Mouse (Mus musculus): Measurements from ENCODE around the gene Xpo6. TPM values are rescaled to one million over a fixed set of nuclear protein-coding genes. Genes with fewer than 3 reads are reported as not detected.

Gene Xpo6
- total RNA-seq, 1 experiment from 2014 or later, result 76.0 TPM

DNA sequence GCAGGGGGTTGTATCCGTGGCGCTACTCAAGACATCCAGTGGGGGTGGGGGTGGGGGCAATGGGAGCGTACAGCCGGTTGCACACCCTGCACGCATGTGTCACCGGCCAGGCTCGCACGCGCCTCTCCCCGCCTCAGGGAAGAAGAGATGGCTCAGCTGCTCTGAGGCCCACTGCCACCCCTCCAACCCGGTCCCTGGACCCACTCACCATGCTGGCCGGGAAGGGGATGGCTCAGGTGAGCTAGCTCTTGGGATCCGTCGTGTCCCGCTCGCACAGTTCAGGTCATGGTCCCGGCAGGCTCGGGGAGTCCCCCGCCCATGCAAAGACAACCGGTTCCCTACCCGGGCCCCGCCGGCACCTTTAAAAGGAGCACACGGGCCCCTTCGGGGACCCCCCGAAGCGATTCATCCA lies 604 bp downstream of the Xpo6 start:
- peak; percentile 58 for ATAC-seq (replicated peaks; ENCODE audit: low read depth, poor library complexity, severe bottlenecking)

DNA sequence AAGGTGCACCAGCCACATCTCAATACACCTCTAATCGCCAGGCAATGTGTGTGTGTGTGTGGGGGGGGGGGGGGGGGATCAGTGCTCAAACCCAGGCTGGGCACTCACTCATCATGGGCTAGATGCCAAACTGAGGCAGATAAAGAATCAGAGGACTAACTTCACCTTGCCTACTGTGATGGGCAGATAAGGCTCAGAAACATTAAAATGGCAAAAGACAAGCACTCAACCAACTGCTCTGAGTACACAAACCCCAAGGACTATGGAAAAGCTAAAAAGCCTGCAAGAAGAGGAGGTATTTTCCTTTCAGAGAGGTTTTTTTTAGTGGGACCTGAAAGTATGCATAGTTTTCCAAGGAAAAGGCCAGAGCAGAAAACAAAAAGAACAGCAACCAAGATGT lies 1.4 kb downstream of the Xpo6 start:
- ATAC-seq (replicated peaks; ENCODE audit: low read depth, poor library complexity, severe bottlenecking), result no peak

DNA sequence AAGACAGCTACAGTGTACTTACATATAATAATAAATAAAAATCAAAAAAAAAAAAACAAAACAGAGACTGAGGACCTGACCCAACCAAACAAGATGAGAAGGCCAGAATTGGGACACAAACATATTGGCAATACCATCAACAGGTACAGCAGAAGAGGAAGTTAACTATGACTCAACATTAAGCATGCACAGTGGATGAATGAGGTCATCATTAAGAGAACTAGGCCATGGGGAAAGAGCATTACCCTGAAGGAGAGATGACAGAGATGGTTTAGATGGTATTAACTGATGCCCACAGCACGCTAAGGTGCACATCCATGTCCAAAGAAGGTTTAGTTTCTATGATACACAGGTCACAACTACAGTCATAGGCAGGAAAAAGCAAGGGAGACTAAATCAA lies 6.1 kb downstream of the Xpo6 start:
- 0 out of 2 replicates have a peak, but pooled peaks have one; percentile 46 for ATAC-seq (replicated peaks; ENCODE audit: low read depth, poor library complexity, severe bottlenecking)

DNA sequence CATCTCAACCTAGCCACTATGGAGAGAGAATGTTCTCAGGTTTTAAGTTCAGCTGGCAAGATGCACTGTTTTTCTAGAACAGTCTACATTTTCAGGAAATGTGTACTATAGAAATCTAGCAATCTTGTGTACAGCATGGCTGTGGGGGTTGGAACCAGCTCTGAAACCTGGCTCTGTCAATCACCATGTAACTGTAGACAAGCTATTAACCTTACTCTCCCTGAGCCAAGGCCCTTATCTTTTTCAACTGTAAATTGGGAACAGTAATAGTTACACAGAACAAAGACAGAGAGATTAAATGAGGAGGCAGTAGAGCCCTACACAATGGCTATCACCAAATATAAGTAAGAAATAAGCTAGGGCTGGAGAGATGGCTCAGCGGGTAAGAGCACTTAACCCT lies 8.8 kb downstream of the Xpo6 start:
- no peak for ATAC-seq (replicated peaks; ENCODE audit: low read depth, poor library complexity, severe bottlenecking)

DNA sequence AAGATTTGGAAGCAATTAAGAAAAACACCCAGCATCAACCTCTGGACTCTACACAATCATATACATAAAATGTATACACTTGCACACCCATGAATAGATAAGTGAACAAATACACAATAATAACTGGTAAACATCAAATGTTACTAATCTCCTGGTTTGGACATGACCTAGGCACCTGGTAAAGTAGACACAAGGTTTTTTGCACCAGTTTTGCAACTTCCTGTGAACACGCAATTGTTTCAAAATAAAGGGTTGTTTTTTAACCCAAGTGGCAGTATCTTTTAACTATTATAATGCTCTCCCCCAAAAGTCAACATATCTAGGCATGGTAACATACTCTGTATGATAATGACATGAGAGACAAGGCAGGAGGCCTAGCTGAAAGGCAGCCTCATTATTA lies 10.8 kb downstream of the Xpo6 start:
- ATAC-seq (replicated peaks; ENCODE audit: low read depth, poor library complexity, severe bottlenecking), result no peak

DNA sequence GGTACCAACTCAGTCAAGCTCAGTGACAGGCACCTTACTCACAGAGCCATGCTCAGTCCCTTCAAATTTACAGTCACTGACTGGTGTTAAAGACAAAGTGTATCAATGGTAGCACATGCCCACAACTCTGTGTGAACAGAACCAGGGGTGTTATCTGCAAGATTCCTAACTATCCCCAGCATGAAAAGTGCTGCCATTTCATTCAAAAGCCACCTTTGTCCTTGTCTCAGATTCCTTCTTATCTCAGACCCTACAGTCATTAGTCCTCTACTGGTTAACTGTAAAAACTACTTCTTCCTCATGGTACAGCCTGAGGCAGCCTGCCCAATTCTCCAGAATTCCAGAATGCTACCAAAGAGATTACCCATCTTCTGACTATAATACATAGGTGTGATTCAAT lies 14.3 kb downstream of the Xpo6 start:
- ATAC-seq (replicated peaks; ENCODE audit: low read depth, poor library complexity, severe bottlenecking), result no peak

DNA sequence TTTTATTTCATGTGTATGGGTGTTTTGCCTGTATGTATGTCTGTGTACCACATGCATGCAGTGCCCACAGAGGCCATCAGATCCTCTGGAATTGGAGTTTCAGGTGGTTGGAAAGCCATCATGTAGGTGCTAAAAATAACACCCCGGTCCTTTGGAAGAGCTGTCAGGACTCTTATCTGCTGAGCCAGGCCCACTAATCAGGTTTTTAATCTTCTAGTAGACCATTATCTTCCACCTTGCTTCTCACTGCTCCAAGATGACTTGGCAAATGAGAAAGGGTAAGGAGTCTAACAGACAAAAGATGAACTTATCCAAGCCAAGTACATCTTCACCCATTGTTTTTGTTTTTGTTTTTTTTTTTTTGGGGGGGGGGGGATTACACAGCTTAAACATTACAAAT lies 16.7 kb downstream of the Xpo6 start:
- ATAC-seq (replicated peaks; ENCODE audit: low read depth, poor library complexity, severe bottlenecking), result no peak

DNA sequence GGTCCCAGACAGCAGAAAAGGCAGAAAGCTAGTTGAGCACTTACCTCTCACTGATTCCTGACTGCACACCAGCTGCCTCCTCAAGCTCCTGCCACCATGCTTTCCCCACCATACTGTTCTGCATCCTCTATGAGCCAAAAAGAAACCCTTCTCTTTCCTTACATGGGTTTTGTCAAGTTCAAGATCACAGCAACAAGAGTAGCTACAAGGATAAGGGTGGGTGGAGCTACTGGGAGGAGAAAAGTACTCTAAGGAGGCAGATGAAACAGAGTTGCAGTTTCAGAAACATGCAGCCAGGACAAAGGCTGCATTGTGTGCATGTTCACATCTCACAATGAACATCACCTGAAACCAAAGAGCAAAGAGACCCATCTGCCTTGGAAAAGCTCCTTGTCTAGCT lies 18.8 kb downstream of the Xpo6 start:
- ATAC-seq (replicated peaks; ENCODE audit: low read depth, poor library complexity, severe bottlenecking), result no peak

DNA sequence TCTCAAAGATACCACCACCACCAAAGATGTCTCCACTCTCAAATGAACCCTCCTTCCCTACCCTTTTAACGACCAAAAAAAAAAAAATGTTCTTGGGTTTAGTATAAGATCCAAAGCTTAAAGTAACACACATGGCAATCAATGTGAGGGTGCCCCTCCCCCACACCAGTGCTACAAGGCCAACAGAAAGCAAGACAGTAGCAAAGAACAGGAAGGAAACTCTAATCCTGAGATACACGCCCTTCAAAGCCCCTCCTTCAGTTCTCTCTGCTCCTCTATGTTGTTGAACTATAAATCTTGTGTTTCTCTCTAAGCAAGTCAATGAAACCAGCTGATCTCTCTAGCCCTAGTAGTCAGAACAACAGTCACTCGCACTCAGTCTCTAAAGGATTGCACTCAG lies 19.3 kb downstream of the Xpo6 start:
- ATAC-seq (replicated peaks; ENCODE audit: low read depth, poor library complexity, severe bottlenecking), result peak; percentile 84

DNA sequence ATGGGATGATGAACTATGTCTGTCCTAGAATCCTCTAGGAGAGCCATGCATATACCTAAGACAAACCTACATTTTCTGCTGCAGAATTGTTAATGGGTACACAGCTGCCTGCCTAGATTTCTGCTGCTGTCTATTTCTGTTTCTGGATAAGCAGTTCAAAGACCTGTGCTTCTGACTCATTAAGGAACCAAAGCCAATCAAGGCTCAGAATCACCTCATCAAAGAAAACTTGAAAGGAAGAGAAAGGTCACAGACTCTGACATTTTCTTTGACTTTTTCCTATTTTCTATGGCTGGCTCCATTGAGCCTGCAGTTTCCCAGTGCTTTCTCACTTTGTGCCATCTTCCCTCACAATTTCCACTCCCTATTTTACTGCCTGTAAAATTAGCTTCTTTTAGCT lies 21.5 kb downstream of the Xpo6 start:
- ATAC-seq (replicated peaks; ENCODE audit: low read depth, poor library complexity, severe bottlenecking), result no peak

DNA sequence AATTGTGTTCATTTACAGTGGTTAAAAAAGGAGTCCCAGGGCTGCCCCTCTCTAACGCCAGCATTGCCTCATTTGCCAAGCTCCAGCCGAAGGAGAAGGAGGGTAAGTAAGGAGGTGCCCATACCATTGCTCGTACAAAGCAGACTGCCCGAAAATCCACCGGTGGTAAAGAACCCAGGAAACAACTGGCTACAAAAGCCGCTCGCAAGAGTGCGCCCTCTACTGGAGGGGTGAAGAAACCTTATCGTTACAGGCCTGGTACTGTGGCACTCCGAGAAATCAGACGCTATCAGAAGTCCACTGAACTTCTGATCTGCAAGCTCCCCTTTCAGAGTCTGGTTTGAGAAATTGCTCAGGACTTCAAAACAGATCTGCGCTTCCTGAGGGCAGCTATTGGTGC lies 24.3 kb downstream of the Xpo6 start:
- ATAC-seq (replicated peaks; ENCODE audit: low read depth, poor library complexity, severe bottlenecking), result no peak

DNA sequence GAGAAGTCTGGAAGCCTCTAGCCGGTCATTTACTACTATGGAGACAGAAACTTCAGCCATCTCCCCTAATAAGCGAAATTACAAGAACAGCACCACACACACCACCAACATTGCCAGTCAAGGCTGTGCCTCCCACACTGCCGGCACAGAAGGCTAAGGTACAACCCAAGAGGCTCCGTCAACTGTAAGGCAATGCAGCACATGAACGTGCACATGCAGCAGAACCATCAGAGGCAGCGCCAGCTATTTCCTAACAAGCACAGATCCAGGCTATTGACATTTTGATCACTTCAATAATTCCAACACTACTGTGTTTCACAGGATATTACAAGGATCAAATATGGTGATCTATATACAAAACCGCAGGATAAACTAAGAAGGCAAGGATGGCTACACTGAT lies 24.8 kb downstream of the Xpo6 start:
- ATAC-seq (replicated peaks; ENCODE audit: low read depth, poor library complexity, severe bottlenecking), result no peak

DNA sequence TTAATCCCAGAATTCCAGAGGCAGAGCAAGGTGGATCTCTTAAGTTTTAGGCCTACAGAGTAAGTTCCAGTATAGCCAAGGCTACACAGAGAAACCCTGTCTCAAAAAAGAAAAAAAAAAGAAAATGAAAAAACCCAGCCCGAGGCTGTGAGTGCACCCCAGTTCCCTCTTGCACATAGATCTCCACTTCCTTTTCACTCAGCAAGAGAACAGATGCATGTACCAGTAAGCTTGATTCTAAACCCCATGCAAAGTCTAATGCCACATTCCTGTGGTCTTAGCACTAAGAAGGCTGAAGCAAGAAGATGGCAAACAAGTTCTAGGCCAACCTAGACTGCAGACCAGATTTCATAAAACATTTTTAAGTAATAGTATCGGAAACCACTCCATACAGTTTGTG lies 25.4 kb downstream of the Xpo6 start:
- peak; percentile 56 for ATAC-seq (replicated peaks; ENCODE audit: low read depth, poor library complexity, severe bottlenecking)

DNA sequence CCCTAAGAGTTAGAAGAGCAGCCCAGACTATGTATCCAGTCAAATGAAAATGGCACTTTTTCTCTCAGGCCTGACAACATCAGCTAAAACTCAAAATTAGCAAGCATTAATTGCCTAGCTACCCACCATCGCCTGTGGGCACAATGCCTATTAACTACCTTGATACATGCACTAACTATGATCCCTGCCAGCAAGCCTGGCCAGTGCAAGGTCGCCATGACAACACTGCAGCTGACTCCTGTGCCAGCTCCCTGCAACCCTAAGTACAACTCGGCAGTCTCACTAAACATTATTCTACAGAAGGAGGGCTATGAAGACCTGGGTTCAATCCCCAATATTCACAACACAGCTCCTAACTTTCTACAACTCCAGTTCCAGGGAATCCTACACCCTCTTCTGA lies 28.3 kb downstream of the Xpo6 start:
- no peak for ATAC-seq (replicated peaks; ENCODE audit: low read depth, poor library complexity, severe bottlenecking)

DNA sequence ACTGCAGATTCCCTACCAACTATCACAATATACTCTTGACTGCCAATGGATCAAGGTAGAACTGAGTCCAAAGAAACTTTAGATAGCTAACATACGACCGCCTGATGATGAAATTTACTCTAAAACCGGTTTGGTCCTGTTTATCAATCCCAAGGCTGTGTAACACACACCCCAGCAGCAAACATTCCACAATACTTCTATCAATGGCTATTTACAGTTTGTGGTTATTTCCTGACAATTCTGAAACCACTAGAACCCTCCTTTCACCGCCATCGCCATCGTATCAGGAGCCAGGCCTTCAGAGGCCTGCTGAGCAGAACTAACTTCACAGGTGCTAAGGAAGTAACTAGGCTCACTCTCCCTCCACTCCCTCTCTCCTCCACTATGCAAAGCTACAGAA lies 31.7 kb downstream of the Xpo6 start:
- 0 out of 2 replicates have a peak, but pooled peaks have one; percentile 33 for ATAC-seq (replicated peaks; ENCODE audit: low read depth, poor library complexity, severe bottlenecking)

DNA sequence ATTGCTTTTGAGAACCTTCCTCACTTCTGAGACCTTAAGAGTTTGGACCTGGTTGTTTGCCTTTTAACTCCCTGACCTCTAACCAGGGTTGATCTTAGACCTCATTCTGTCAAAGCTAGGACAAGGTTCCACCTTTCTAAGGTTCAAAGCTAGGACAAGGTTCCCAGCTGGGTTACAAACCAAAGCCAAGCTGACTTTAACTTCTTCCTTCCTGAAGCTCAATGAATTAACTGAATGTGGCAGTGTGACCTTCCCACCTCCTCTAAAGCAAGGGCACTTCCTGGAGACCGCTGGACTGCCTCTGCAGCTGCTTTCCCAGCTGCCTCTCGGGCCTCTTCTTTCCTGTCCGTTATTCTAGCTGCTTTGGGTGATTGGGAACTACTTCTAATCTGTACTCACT lies 32.9 kb downstream of the Xpo6 start:
- ATAC-seq (replicated peaks; ENCODE audit: low read depth, poor library complexity, severe bottlenecking), result peak; percentile 70

DNA sequence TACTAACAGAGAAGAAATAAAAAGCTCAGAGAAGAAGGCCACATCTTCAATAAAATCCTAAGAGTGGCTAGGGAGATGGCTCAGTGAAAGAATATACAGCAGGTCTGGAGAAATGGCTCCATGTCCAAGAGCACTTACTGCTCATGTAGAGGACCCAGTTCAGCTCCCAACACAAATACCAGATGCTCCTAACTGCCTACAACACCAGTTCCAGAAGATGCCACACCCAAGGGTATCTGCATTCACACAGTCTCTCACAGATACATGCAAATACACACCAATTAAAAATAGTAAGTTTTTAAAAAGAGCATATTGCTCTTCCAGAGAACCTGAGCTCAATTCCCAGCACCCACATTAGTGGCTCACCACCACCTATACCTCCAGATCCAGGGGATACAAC lies 33.7 kb downstream of the Xpo6 start:
- ATAC-seq (replicated peaks; ENCODE audit: low read depth, poor library complexity, severe bottlenecking), result no peak

DNA sequence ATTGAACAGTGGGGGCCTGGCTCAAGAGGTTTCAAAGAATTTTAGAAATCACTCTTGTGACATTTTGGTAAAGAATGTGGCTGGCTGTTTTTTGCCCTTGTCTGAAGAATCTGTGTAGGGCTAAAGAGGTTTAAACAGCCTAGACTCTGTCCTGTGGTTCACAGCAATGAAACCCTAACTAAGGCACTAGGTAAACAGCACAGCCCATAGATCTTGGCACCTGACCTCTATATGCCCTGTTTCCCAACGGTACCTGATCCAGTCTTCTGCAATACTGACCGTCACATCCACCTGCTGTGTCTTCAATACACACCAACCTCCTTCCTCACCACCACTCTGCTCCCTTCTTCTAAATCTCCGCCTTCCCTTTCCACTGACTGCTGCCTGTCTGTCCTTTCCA lies 42.1 kb downstream of the Xpo6 start:
- ATAC-seq (replicated peaks; ENCODE audit: low read depth, poor library complexity, severe bottlenecking), result no peak

DNA sequence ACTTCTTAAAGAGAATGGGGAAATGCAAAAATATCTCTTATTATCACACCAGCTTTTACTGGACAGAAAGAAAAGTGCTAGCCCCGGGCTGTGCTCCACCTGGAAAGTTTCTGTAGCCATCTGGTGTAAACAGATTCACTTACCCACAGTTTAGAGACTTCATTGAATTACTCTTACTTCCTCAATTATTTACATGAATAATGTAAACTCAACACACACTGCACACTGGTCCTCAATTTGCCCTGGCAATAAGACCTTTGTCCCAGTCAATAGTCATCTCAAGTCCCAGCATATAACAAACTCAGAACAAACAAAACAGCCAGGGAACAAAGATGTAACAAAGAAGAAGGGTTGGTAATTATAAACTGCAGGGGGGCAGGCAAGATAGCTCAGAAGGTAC lies 44.6 kb downstream of the Xpo6 start:
- no peak for ATAC-seq (replicated peaks; ENCODE audit: low read depth, poor library complexity, severe bottlenecking)

DNA sequence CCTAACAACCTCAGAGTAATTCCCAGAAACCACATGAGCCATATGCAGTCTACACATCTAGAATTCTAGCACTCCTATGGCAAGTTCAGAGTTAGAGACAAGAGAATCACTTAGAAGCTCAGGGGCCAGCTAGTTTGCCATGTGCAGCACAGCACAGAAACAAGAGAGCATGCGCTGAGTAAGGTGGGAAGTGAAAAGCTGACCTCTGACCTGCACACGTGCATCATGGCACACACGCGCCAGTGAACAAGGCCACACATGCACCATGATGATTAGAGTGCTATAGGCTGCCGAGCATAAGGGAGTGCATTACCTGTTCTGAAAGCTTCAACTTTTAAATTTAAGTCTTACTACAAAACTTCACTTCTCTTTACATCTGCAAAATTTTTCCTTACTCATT lies 45.6 kb downstream of the Xpo6 start:
- ATAC-seq (replicated peaks; ENCODE audit: low read depth, poor library complexity, severe bottlenecking), result no peak

DNA sequence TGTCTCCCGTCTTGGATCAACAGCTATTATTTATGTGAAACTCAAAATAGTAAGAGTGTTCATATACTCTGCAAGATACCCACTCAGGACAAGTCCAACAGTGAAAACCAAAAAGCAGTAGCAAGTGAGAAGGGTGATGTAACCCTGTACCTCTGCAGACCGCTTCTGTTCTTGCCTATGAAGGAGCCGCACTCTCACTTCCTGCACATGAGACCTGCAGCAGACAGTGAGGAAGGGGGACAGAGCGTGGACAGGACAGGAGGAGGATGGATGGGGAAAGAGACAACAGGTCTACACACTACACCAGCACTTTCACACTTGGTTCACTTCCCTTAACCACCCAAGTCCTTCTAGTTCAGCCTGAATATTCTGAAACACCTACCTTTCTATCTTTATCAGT lies 48.0 kb downstream of the Xpo6 start:
- no peak for ATAC-seq (replicated peaks; ENCODE audit: low read depth, poor library complexity, severe bottlenecking)

DNA sequence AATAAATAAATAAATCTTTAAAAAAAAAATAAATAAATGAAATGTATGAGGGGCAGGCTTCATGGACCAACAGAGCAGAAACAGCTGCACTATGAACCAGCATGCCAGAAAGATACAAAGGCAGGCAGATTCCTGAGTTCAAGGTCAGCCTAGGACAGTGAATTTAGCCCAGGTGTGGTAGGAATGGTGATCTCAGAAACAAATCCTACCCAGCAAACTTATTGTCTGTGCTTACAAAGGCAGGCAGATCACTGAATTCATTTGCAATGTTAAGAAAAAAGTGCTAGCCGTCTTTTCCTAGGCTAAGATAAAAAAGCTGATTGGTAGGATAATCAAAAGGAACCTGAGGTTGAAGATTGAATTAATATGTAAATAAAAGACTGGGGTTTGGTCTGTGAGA lies 54.1 kb downstream of the Xpo6 start:
- ATAC-seq (replicated peaks; ENCODE audit: low read depth, poor library complexity, severe bottlenecking), result no peak

DNA sequence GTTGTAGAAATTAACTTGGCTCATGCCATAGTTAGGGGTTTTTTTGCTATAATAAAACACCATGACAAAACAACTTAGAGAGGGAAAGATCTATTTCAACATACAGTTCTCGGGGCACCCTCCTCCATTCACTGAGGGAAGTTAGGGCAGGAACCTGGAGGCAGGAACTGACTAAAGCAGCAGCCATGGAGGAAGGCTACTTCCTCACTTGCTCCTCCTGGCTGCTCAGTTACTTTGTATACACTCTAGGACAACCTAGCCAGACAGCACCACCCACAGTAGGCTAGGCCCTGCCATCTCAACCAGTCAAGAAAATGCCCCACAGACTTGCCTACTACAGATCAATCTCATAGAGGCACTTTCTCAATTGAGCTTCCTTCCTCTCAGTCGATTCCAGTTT lies 55.9 kb downstream of the Xpo6 start:
- no peak for ATAC-seq (replicated peaks; ENCODE audit: low read depth, poor library complexity, severe bottlenecking)

Measured in common myeloid progenitor, adult 5-6 weeks (primary cell).